Mouse (Mus musculus): Measurements from ENCODE around the gene Ddx39. TPM values are rescaled to one million over a fixed set of nuclear protein-coding genes. Genes with fewer than 3 reads are reported as not detected.

The Ddx39 gene
- polyA plus RNA-seq, 1 experiment from 2014 or later, result 138 TPM

DNA sequence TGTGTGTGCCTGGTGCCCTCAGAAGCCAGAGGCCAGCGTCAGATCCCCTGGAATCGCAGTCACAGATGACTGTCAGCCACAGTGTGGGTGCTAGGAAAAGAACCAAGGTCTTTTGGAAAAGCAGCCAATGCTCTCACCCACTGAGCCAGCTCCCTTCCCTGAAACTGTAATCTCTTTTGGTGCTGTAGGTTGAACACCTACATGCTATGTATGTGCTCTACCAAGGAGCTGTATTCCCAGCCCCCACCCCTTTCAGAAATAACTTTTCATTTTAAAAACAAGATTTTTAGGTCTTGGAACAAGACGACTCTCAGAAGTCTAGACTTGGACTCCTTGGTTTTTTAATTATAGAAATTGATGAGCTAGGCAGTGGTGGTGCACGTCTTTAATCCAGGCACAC lies 11.6 kb upstream of the Ddx39 start:
- H3K36me3 ChIP-seq, result no peaks in the 10 kb centered on the region
- no peak overlapping the region for H3K27ac ChIP-seq
- 83% methylated on average over 4 of the region's 4 CpGs for WGBS
- H3K4me2 ChIP-seq (replicated peaks), result no peak overlapping the region
- ATAC-seq (ENCODE audit: low FRiP score, low read depth), result no peak
- no peaks in the 10 kb centered on the region for H3K9me3 ChIP-seq
- peaks cover 13% of the 10 kb centered on the region for H3K4me1 ChIP-seq
- no peaks in the 10 kb centered on the region for H3K27me3 ChIP-seq
- H3K4me3 ChIP-seq, result no peak overlapping the region
- no peak overlapping the region for H3K9ac ChIP-seq

DNA sequence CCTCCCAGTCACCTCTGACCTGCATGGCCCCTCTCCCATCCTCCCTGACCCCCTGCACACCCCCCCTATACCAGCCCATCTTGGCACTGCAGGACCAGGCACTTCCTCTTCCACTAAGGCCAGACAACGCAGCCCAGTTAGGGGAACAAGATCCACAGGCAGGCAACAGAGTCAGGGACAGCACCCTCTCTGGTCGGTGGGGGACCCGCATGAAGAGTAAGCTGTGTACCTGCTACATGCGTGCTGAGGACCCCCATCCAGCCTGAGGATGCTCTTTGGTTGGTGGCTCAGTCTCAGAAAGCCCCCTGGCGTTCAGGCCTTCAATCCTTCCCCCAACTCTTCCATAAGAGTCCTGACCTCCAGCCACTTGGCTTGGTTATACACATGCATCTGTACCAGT lies 8.6 kb upstream of the Ddx39 start:
- Histone ChIP-seq H3K4me1 (no peaks in the 10 kb centered on the region), H3K9ac (no peak overlapping the region), H3K9me3 (no peaks in the 10 kb centered on the region), H3K4me3 (no peak overlapping the region), H3K4me2 (replicated peaks) (no peak overlapping the region), H3K36me3 (no peaks in the 10 kb centered on the region), H3K27me3 (no peaks in the 10 kb centered on the region), H3K27ac (no peak overlapping the region)
- 71% methylated on average over 5 of the region's 5 CpGs for WGBS
- no peak for ATAC-seq (ENCODE audit: low FRiP score, low read depth)

DNA sequence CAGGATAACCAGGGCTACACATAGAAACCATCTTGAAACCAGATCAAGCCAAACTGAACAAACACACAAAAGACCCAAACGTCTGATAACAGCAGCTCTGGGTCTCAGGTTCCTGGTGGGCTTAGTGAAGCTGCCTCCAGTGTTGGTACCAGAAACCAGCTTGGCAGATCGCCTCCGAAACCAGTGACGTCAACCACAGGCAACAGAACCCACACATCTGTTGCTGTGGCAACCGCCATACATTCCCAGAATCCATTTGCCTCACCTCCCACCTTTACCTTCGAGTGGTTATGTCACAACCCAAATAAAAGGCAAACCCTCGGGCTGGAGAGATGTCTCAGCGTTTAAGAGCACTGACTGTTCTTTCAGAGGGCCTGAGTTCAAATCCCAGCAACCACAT lies 7.4 kb upstream of the Ddx39 start:
- H3K27me3 ChIP-seq, result no peaks in the 10 kb centered on the region
- H3K4me3 ChIP-seq, result no peak overlapping the region
- 66% methylated on average over 8 of the region's 8 CpGs for WGBS
- H3K4me1 ChIP-seq, result no peaks in the 10 kb centered on the region
- H3K9ac ChIP-seq, result no peak overlapping the region
- H3K4me2 ChIP-seq (replicated peaks), result no peak overlapping the region
- H3K27ac ChIP-seq, result no peak overlapping the region
- H3K36me3 ChIP-seq, result no peaks in the 10 kb centered on the region
- H3K9me3 ChIP-seq, result no peaks in the 10 kb centered on the region
- ATAC-seq (ENCODE audit: low FRiP score, low read depth), result no peak

DNA sequence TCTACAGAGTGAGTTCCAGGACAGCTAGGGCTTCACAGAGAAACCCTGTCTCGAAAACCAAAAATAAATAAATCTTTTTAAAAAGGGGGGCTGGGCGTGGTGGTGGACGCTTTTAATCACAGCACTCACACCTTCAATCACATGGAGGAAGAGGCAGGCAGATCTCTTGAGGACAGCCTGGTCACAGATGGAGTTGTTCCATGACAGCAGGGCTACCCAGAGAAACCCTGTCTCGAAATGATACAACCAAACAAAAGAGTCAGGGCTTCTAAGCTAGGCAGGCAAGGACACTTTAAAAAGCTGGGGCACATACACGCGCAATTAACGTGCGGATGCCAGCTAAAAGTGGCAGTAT lies 324 bp upstream of the Ddx39 start:
- ATAC-seq (ENCODE audit: low FRiP score, low read depth), result peak; percentile 24; the same call in 1 of the 2 replicates

DNA sequence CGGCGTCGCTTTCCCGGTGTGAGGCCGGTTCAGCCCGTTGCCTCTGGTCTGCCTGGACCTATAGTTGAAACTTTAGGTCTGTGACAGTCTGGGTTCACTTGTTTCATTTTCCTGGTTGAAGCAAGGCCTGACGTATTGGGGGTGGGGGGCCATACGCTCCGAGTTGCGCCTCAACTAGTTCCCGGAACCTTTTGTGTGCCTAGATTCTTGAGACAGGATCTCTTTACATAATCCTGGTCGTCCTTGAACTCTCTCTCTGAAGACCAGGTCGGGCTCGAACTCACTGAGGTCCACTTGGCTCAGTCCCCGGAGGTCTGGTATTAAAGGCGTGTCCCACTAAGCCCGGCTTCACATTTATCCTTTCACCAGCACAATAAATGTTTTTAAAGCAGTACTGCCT lies 794 bp downstream of the Ddx39 start:
- Histone ChIP-seq H3K4me2 (replicated peaks) (peak overlapping the region; percentile 93), H3K27ac (no peak overlapping the region), H3K9me3 (no peaks in the 10 kb centered on the region), H3K9ac (peak overlapping the region; percentile 83), H3K4me3 (peak overlapping the region; percentile 88), H3K36me3 (peaks cover 18% of the 10 kb centered on the region), H3K27me3 (no peaks in the 10 kb centered on the region), H3K4me1 (peaks cover 20% of the 10 kb centered on the region)
- ATAC-seq (ENCODE audit: low FRiP score, low read depth), result no peak
- 2% methylated on average over 17 of the region's 17 CpGs for WGBS

More for the DNA sequence above, 324 bp upstream of the Ddx39 start:
- peak overlapping the region; percentile 93 for H3K4me2 ChIP-seq (replicated peaks)
- peaks cover 7% of the 10 kb centered on the region for H3K36me3 ChIP-seq
- H3K4me1 ChIP-seq, result peaks cover 20% of the 10 kb centered on the region
- no peak overlapping the region for H3K27ac ChIP-seq
- H3K9me3 ChIP-seq, result no peaks in the 10 kb centered on the region
- WGBS, result 18% methylated on average over 8 of the region's 8 CpGs
- H3K27me3 ChIP-seq, result no peaks in the 10 kb centered on the region
- H3K9ac ChIP-seq, result no peak overlapping the region
- peak overlapping the region; percentile 88 for H3K4me3 ChIP-seq

DNA sequence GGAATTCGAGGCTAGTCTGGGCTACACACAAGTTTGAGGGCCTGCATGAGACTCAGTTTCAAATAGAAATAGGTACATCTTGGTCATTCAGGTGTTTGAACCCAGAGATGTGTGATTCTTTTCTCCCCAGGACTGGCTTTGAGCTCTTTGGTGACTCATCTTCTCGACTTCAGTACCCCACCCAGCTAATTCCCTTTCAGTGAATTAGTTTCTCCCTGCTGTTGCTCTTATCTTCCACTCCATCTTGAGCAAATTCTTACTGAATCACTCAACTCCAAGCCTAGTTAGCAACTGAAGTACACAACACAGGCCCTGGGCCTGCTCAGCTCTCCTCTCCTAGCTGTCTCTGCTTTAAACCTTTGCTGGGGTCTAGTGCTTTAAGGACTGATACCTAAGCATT lies 1.6 kb downstream of the Ddx39 start:
- peak overlapping the region; percentile 93 for H3K4me2 ChIP-seq (replicated peaks)
- peak overlapping the region; percentile 88 for H3K4me3 ChIP-seq
- H3K27ac ChIP-seq, result no peak overlapping the region
- ATAC-seq (ENCODE audit: low FRiP score, low read depth), result no peak
- H3K36me3 ChIP-seq, result peaks cover 26% of the 10 kb centered on the region
- 66% methylated on average over 2 of the region's 2 CpGs for WGBS
- H3K27me3 ChIP-seq, result no peaks in the 10 kb centered on the region
- peaks cover 20% of the 10 kb centered on the region for H3K4me1 ChIP-seq
- peak overlapping the region; percentile 83; the same call in 1 of the 2 replicates for H3K9ac ChIP-seq
- H3K9me3 ChIP-seq, result no peaks in the 10 kb centered on the region

DNA sequence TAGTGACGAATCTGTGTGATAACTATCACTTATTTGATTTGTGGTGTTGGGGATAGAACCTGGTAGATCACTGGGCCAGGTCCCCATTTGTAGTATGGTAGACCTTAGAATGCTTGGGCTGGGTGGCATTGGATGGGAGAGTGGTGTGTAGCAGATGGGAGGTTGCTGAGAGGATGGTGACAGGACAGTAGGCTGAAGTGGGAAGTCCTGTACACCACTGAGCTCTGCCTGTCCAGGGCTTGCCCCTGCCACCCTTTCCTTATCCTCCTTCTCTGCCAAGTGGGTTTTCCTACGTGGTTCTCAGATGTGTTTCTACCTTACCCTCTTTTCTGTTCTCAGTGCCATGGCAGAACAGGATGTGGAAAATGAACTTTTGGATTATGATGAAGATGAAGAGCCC lies 4.1 kb downstream of the Ddx39 start:
- Histone ChIP-seq H3K4me3 (no peak overlapping the region), H3K4me2 (replicated peaks) (no peak overlapping the region), H3K27ac (no peak overlapping the region), H3K9ac (0 out of 2 replicates have a peak overlapping the region, but pooled peaks have one; percentile 4), H3K9me3 (no peaks in the 10 kb centered on the region), H3K4me1 (peaks cover 20% of the 10 kb centered on the region), H3K27me3 (no peaks in the 10 kb centered on the region), H3K36me3 (peaks cover 51% of the 10 kb centered on the region)
- 77% methylated on average over 2 of the region's 2 CpGs for WGBS
- no peak for ATAC-seq (ENCODE audit: low FRiP score, low read depth)

DNA sequence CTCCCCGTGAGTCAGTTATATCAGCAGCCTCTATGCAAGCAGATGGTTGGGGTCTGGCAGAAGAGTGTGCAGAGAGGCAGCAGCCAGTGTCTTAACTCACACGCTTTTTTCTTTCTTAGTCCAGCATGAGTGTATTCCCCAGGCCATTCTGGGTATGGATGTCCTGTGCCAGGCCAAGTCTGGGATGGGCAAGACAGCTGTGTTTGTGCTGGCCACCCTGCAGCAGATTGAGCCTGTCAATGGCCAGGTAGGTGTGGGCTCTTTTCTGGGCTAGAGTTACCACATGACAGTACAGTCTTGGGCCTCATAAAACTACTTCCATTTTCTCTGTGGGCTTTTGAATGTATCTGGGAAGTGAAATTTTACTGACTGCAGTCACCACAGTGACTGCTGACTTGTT lies 4.7 kb downstream of the Ddx39 start:
- no peak overlapping the region for H3K27ac ChIP-seq
- no peaks in the 10 kb centered on the region for H3K9me3 ChIP-seq
- H3K36me3 ChIP-seq, result peaks cover 57% of the 10 kb centered on the region
- WGBS, result 83% methylated on average over 2 of the region's 2 CpGs
- no peak for ATAC-seq (ENCODE audit: low FRiP score, low read depth)
- peaks cover 20% of the 10 kb centered on the region for H3K4me1 ChIP-seq
- H3K9ac ChIP-seq, result no peak overlapping the region
- no peaks in the 10 kb centered on the region for H3K27me3 ChIP-seq
- H3K4me3 ChIP-seq, result no peak overlapping the region
- H3K4me2 ChIP-seq (replicated peaks), result no peak overlapping the region

DNA sequence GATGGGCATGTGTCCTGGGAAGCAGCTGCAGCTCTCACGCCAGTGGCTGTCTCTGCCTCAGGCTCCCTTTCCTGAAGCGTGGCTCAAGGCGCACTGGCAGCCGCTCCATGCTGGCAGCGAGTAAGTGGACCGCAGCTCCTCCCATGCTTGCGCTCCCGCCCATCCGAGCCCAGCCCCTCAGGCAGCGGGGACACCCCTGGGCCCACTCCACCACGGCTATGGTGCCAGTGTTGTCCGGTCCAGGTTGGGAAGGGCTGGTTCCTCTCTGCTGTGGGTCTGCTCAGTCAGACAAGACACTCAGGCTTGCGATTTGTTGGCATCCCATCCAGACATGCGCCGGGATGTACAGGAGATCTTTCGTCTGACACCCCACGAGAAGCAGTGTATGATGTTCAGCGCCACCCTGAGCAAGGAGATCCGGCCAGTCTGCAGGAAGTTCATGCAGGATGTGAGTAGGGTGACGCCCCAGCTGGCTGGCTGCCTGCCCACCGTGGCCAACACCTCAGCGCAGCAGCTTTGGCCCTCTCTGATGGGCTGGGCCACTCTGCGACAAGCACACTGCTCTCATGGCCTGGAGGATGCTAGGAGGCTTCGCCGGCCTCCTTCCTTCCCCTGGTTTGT lies 6.5 kb downstream of the Ddx39 start:
- Histone ChIP-seq H3K36me3 (peaks cover 74% of the 10 kb centered on the region), H3K27ac (no peak overlapping the region; the same call in 1 of the 2 replicates), H3K4me3 (no peak overlapping the region), H3K4me1 (peaks cover 13% of the 10 kb centered on the region), H3K27me3 (no peaks in the 10 kb centered on the region), H3K9me3 (no peaks in the 10 kb centered on the region), H3K4me2 (replicated peaks) (no peak overlapping the region), H3K9ac (no peak overlapping the region)
- no peak for ATAC-seq (ENCODE audit: low FRiP score, low read depth)
- 94% methylated on average over 25 of the region's 25 CpGs for WGBS

DNA sequence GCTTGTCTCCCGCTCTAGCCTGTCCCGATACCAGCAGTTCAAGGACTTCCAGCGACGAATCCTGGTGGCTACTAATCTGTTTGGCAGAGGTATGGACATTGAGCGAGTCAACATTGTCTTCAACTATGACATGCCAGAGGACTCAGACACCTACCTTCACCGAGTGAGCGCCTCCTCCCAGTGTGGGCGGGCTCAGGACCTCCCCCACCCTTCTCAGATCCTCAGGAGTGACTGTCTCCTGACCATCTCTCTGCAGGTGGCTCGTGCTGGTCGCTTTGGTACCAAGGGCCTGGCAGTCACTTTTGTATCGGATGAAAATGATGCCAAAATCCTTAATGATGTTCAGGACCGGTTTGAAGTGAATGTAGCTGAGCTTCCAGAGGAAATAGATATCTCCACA lies 7.7 kb downstream of the Ddx39 start:
- Histone ChIP-seq H3K9ac (no peak overlapping the region), H3K4me2 (replicated peaks) (no peak overlapping the region), H3K36me3 (peaks cover 82% of the 10 kb centered on the region), H3K27ac (no peak overlapping the region), H3K4me1 (peaks cover 3% of the 10 kb centered on the region; the same call in 1 of the 2 replicates), H3K9me3 (no peaks in the 10 kb centered on the region), H3K27me3 (no peaks in the 10 kb centered on the region), H3K4me3 (no peak overlapping the region)
- no peak for ATAC-seq (ENCODE audit: low FRiP score, low read depth)
- 87% methylated on average over 12 of the region's 12 CpGs for WGBS

DNA sequence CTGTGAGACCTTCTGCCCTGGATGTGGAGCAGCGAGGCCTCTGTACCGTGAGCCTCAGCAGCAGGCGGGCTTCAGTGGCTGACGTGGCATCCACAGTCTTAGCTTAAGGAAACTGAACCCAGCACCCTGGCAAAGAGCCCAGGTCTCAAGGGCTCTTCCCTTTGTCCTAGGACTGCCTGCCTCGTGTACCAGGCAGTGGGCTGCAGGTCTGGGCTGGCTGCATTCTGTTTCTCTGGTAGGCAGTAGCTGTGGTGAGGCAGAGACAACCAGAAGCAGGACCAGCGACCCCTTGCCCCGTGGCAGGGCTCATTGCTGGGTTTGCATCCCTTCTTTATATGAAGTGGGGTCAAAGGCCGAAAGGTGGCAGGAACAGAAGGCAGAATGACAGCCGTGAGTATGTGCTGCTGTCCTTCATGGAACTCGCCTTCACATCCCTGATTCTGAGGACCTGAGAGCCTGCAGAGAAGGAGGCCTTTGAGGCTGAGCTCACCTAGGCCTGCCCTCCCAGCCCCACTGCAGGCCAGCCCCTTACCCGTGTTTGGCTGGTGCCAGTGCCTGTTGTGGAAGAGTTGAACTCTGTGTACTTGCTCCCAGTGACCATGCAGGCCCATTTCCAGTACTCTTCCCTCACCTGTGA lies 8.6 kb downstream of the Ddx39 start:
- no peaks in the 10 kb centered on the region for H3K4me1 ChIP-seq
- H3K9me3 ChIP-seq, result no peaks in the 10 kb centered on the region
- H3K4me3 ChIP-seq, result no peak overlapping the region
- 92% methylated on average over 11 of the region's 11 CpGs for WGBS
- peaks cover 91% of the 10 kb centered on the region for H3K36me3 ChIP-seq
- H3K9ac ChIP-seq, result no peak overlapping the region
- no peak overlapping the region for H3K27ac ChIP-seq
- ATAC-seq (ENCODE audit: low FRiP score, low read depth), result no peak
- H3K27me3 ChIP-seq, result no peaks in the 10 kb centered on the region
- H3K4me2 ChIP-seq (replicated peaks), result no peak overlapping the region

DNA sequence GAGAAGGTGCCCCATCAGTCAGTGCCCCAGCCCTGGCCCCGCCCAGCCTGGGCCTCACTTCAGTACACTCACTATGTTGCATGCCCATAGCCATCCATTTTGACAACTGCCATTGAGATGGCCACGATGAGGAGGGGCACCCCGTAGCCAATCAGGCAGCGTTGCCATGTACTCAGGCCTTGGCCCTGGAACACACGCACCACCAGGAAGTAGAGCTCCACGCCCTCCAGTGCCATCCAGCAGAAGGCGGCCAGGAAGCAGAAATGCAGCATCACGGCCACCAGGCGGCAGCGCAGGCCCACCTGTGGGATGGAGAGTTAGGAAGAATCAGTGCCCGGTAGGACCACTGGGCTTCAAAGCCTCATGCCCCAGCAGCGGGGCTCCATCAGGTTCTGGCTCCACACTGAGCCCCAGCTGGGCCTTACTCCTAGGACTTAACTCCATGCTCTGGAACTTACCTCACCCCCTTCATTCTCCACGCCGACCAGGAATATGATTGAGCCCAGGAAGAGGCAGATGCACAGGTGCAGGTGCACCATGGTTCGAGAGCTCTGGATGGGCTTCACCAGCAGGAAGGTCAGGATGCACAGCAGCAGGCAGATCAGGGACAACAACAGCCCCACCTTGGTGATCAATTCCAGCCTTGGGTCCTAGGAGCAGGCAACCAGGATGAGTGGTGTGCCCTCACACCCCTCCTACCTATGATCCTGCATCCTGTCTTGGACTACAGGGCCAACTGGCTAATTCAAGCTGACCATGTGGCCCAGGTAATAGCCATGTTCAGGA lies 9.9 kb downstream of the Ddx39 start:
- H3K9me3 ChIP-seq, result no peaks in the 10 kb centered on the region
- no peak overlapping the region for H3K27ac ChIP-seq
- no peaks in the 10 kb centered on the region for H3K27me3 ChIP-seq
- H3K4me2 ChIP-seq (replicated peaks), result no peak overlapping the region
- 47% methylated on average over 15 of the region's 15 CpGs for WGBS
- H3K4me1 ChIP-seq, result no peaks in the 10 kb centered on the region
- peaks cover 90% of the 10 kb centered on the region for H3K36me3 ChIP-seq
- peak; percentile 41; the same call in 1 of the 2 replicates for ATAC-seq (ENCODE audit: low FRiP score, low read depth)
- H3K9ac ChIP-seq, result no peak overlapping the region
- no peak overlapping the region for H3K4me3 ChIP-seq

Measured in limb, embryonic 13.5 days (tissue).